Mouse (Mus musculus) inflammation-experienced regulatory T-cells, adult 16 weeks (primary cell): Measurements from ENCODE around the gene Gm5447. TPM values are rescaled to one million over a fixed set of nuclear protein-coding genes. Genes with fewer than 3 reads are reported as not detected.

Source experiments
- polyA plus RNA-seq: library from polyadenylated mRNA; unstranded; fragments of 100-300 nt; shearing (Covaris generic); gene quantifications from one replicate; pipeline ENCODE4 v1.2.1, GENCODE M21; 2017

Gene Gm5447
- polyA plus RNA-seq: not detected

GRCm38 (mm10) chr13:30973501-30974246 is at the start of gene Gm5447, which contains the start of gene Exoc2:
Gm5447 (plus strand) TSS chr13:30974204.
Exoc2 (minus strand) TSS chr13:30974093.

GRCm38 (mm10) chr13:30947540-30947939 is 26.5 kb upstream of the Gm5447 start, which contains the start of gene Hus1b:
Hus1b (minus strand) TSS chr13:30947759.

Other genes starting within 250 kb of the Gm5447 start
- 27.3 TPM for gene Irf4, start 225.0 kb upstream of the Gm5447 start, polyA plus RNA-seq
- gene Hus1b, start 26.4 kb upstream of the Gm5447 start, polyA plus RNA-seq: not detected
- gene Exoc2, start 111 bp upstream of the Gm5447 start, polyA plus RNA-seq: 131 TPM